In genomic region chr6:91248627-91249026, GRCm38 (mm10) we compare ENCODE assay signal across 15 mouse cellular contexts. TPM values are rescaled to one million over a fixed set of nuclear protein-coding genes. Genes with fewer than 3 reads are reported as not detected.
DNase-seq lines count a peak whose midpoint lies in the region; ATAC-seq and TF ChIP-seq lines count a peak whose summit lies in the region.
"Had no signal": no experiment of that assay in that cellular context is flagged by ENCODE, and none has a peak within 500 bp of the region (broad histone marks: within the 10 kb centered on the region; RNA-seq: fewer than 3 reads in every experiment).

No protein-coding gene starts in this region.

- no peak overlapping the region for H3K4me2 ChIP-seq in hindbrain, embryonic 16.5 days (ENCODE audit: low read length)
- H3K4me2 ChIP-seq: hindbrain, embryonic 12.5 days; neural tube, embryonic 12.5 days had no signal

- 0 out of 2 replicates have a peak overlapping the region, but pooled peaks have one; percentile 1 for H3K27ac ChIP-seq in hindbrain, embryonic 10.5 days
- H3K27ac ChIP-seq in hindbrain, embryonic 16.5 days (ENCODE audit: low read depth, low read length) = no peak overlapping the region
- H3K27ac ChIP-seq in thymus, adult 2 months (ENCODE audit: control insufficient read depth, insufficient read depth, low read length) = no peak overlapping the region
- H3K27ac ChIP-seq: hindbrain, embryonic 12.5 days; neural tube, embryonic 12.5 days had no signal

- H3K36me3 ChIP-seq in hindbrain, embryonic 10.5 days = no peaks in the 10 kb centered on the region
- no peaks in the 10 kb centered on the region for H3K36me3 ChIP-seq in hindbrain, embryonic 16.5 days (ENCODE audit: control insufficient read depth, insufficient read depth, low read length)
- no peaks in the 10 kb centered on the region for H3K36me3 ChIP-seq in thymus, adult 2 months (ENCODE audit: control insufficient read depth, insufficient read depth, low read length)
- H3K36me3 ChIP-seq: hindbrain, embryonic 12.5 days; neural tube, embryonic 12.5 days had no signal

- 0 out of 2 replicates have a peak, but pooled peaks cover 7% of the 10 kb centered on the region for H3K27me3 ChIP-seq in hindbrain, embryonic 10.5 days (ENCODE audit: insufficient read depth, poor library complexity, severe bottlenecking)
- H3K27me3 ChIP-seq in hindbrain, embryonic 16.5 days (replicated peaks; ENCODE audit: control insufficient read depth, insufficient read depth, low read length) = no peaks in the 10 kb centered on the region
- H3K27me3 ChIP-seq in thymus, adult 2 months (ENCODE audit: control insufficient read depth, insufficient read depth, low read length) = no peaks in the 10 kb centered on the region
- H3K27me3 ChIP-seq: hindbrain, embryonic 12.5 days; neural tube, embryonic 12.5 days had no signal

- no peak for ATAC-seq in hindbrain, embryonic 16.5 days
- ATAC-seq: midbrain, embryonic 16.5 days had no signal

- no peak overlapping the region for H3K9ac ChIP-seq in hindbrain, embryonic 16.5 days (ENCODE audit: low read depth, low read length)
- H3K9ac ChIP-seq: hindbrain, embryonic 12.5 days; neural tube, embryonic 12.5 days had no signal

- no peak for TF ChIP-seq POLR2A in thymus, adult 2 months (IDR thresholded peaks at IDR 0.05; ENCODE audit: control insufficient read depth, extremely low read depth, insufficient read depth, low read length, poor library complexity)

- H3K4me1 ChIP-seq in hindbrain, embryonic 10.5 days (replicated peaks) = peaks cover 40% of the 10 kb centered on the region
- peaks cover 4% of the 10 kb centered on the region; the same call in 1 of the 2 replicates for H3K4me1 ChIP-seq in hindbrain, embryonic 16.5 days (ENCODE audit: control insufficient read depth, insufficient read depth, low read depth, low read length)
- H3K4me1 ChIP-seq in thymus, adult 2 months (replicated peaks; ENCODE audit: control insufficient read depth, insufficient read depth, low read length) = no peaks in the 10 kb centered on the region

- TF ChIP-seq CTCF in thymus, adult 2 months (IDR thresholded peaks at IDR 0.05; ENCODE audit: borderline replicate concordance, control insufficient read depth, extremely low read depth, insufficient read depth, low read length, poor library complexity) = no peak

- H3K9me3 ChIP-seq in hindbrain, embryonic 10.5 days = peaks cover 5% of the 10 kb centered on the region; the same call in 1 of the 2 replicates
- peaks cover 2% of the 10 kb centered on the region; the same call in 1 of the 2 replicates for H3K9me3 ChIP-seq in hindbrain, embryonic 16.5 days (ENCODE audit: control insufficient read depth, low read length)
- H3K9me3 ChIP-seq: neural tube, embryonic 12.5 days had no signal

- WGBS in hindbrain, embryonic 10.5 days = 80% methylated on average over 4 of the region's 4 CpGs
- WGBS in hindbrain, embryonic 16.5 days = 77% methylated on average over 4 of the region's 4 CpGs
- WGBS in thymus, adult 2 months = 66% methylated on average over 4 of the region's 4 CpGs

- DNase-seq in adrenal gland, postnatal 14 days = peak; percentile 51
- no peak for DNase-seq in adrenal gland, postnatal 36 days
- DNase-seq in hindbrain, embryonic 10.5 days (ENCODE audit: low spot score) = no peak
- DNase-seq in adipocyte (ENCODE audit: low spot score) = peak; percentile 71
- DNase-seq in lung, postnatal 25 days (ENCODE audit: low spot score) = peak; percentile 15
- no peak for DNase-seq in thymus, adult 2 months
- no peak for DNase-seq in embryo, embryonic 11 days
- DNase-seq: B cell, adult 2 months; cerebellum, adult 8-10 months; kidney, adult 18-20 months had no signal

- H3K4me3 ChIP-seq in hindbrain, embryonic 10.5 days = no peak overlapping the region
- H3K4me3 ChIP-seq in hindbrain, embryonic 16.5 days (ENCODE audit: low read length) = no peak overlapping the region
- no peak overlapping the region for H3K4me3 ChIP-seq in thymus, adult 2 months (ENCODE audit: control insufficient read depth, insufficient read depth, low read length)
- H3K4me3 ChIP-seq: erythroblast, embryonic 14.5 days; hindbrain, embryonic 12.5 days; neural tube, embryonic 12.5 days had no signal

RNA-seq across cellular contexts. Expression of gene Fbln2, which starts 36.4 kb away (rescaled TPM):
- 32.3 and 38.2 TPM in 2 replicates for total RNA-seq in adrenal gland, postnatal 14 days (2021)
- 10 to 100 TPM; 12.6 to 20.7 TPM for total RNA-seq in adrenal gland, postnatal 36 days (2021)
- polyA plus RNA-seq in hindbrain, embryonic 10.5 days (2016; fragmentation: Nextera tagmentation; extraction: Ambion mirVana) = 28.5 and 32.2 TPM in 2 replicates
- 29.7 and 34.2 TPM in 2 replicates for polyA plus RNA-seq in hindbrain, embryonic 16.5 days (2015; fragmentation: Nextera tagmentation; extraction: Ambion mirVana)
- polyA plus RNA-seq in thymus, adult 2 months (2012; rRNA removed) = 70.4 and 71.8 TPM in 2 replicates

Comparison
In these comparisons a context has a peak if more than half of its experiments do, and no peak if none do; other contexts are left out.
1. DNase-seq: peak in adrenal gland, postnatal 14 days (single experiment), adipocyte (single experiment) and lung, postnatal 25 days (single experiment); none in adrenal gland, postnatal 36 days (0 of 2), hindbrain, embryonic 10.5 days (single experiment), thymus, adult 2 months (single experiment) and embryo, embryonic 11 days (single experiment).